Comparison of ENCODE assay signal across 29 mouse cellular contexts in the genomic region with DNA sequence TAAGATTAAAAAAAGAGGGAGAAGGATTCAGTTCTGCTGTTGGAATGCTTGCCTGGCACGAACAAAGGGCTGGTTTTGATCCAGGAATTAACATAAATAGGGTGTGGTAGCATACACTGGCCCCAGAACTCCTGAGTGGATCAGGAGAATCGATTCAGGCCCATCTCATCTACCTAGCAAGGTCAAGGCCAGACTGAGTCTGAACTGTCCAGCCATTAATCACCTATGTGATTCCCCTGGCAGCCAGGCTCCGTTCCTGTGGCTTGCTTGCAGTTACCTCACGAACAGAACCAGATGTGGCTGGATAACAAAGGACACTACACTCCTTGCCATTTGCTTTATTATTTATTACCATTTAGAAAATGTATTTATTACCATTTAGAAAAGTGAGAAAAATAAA. TPM values are rescaled to one million over a fixed set of nuclear protein-coding genes. Genes with fewer than 3 reads are reported as not detected.
DNase-seq lines count a peak whose midpoint lies in the region; ATAC-seq and TF ChIP-seq lines count a peak whose summit lies in the region.
"Had no signal": no experiment of that assay in that cellular context is flagged by ENCODE, and none has a peak within 500 bp of the region (broad histone marks: within the 10 kb centered on the region; RNA-seq: fewer than 3 reads in every experiment).

No protein-coding gene starts in this region.

- 77% methylated on average over 4 of the region's 4 CpGs for WGBS in hindbrain, embryonic 13.5 days
- 72% methylated on average over 4 of the region's 4 CpGs for WGBS in hindbrain, embryonic 16.5 days
- whole genome bisulfite sequencing in midbrain, postnatal 0 days, result 87% methylated on average over 4 of the region's 4 CpGs
- WGBS in midbrain, embryonic 11.5 days, result 88% methylated on average over 4 of the region's 4 CpGs

- no peak overlapping the region for H3K4me3 ChIP-seq in hindbrain, embryonic 13.5 days
- H3K4me3 ChIP-seq in hindbrain, embryonic 16.5 days (ENCODE audit: low read length), result no peak overlapping the region
- H3K4me3 ChIP-seq in midbrain, postnatal 0 days (ENCODE audit: low read depth, low read length), result no peak overlapping the region
- no peak overlapping the region for H3K4me3 ChIP-seq in midbrain, embryonic 11.5 days (ENCODE audit: low read depth, low read length)
- H3K4me3 ChIP-seq: embryonic facial prominence, embryonic 13.5 days; embryonic facial prominence, embryonic 15.5 days; erythroblast, embryonic 14.5 days; forebrain, embryonic 10.5 days; forebrain, embryonic 12.5 days had no signal

- no peak for ATAC-seq in hindbrain, embryonic 13.5 days (ENCODE audit: low FRiP score)
- no peak for ATAC-seq in hindbrain, embryonic 16.5 days
- ATAC-seq in midbrain, postnatal 0 days (ENCODE audit: low FRiP score), result no peak
- ATAC-seq in midbrain, embryonic 11.5 days (ENCODE audit: low FRiP score), result no peak
- ATAC-seq: CD4-positive, CD25-positive, alpha-beta regulatory T cell, adult 4 months; forebrain, embryonic 14.5 days; forebrain, embryonic 16.5 days; Patski had no signal

- H3K4me1 ChIP-seq in hindbrain, embryonic 13.5 days (replicated peaks), result peaks cover 12% of the 10 kb centered on the region
- H3K4me1 ChIP-seq in hindbrain, embryonic 16.5 days (ENCODE audit: control insufficient read depth, insufficient read depth, low read depth, low read length), result peaks cover 10% of the 10 kb centered on the region
- peaks cover 8% of the 10 kb centered on the region; the same call in 1 of the 2 replicates for H3K4me1 ChIP-seq in midbrain, postnatal 0 days (ENCODE audit: insufficient read depth, low read length)
- no peaks in the 10 kb centered on the region for H3K4me1 ChIP-seq in midbrain, embryonic 11.5 days (ENCODE audit: control insufficient read depth, insufficient read depth, low read length)

- peak overlapping the region; percentile 18; the same call in 1 of the 2 replicates for H3K27ac ChIP-seq in hindbrain, embryonic 13.5 days
- H3K27ac ChIP-seq in hindbrain, embryonic 16.5 days (ENCODE audit: low read depth, low read length), result no peak overlapping the region
- H3K27ac ChIP-seq in midbrain, postnatal 0 days (ENCODE audit: low read depth, low read length), result no peak overlapping the region
- H3K27ac ChIP-seq in midbrain, embryonic 11.5 days (ENCODE audit: low read depth, low read length), result no peak overlapping the region
- H3K27ac ChIP-seq: embryonic facial prominence, embryonic 13.5 days; embryonic facial prominence, embryonic 15.5 days; forebrain, embryonic 10.5 days; forebrain, embryonic 12.5 days had no signal

- H3K9ac ChIP-seq in hindbrain, embryonic 13.5 days, result no peak overlapping the region
- H3K9ac ChIP-seq in hindbrain, embryonic 16.5 days (ENCODE audit: low read depth, low read length), result no peak overlapping the region
- H3K9ac ChIP-seq in midbrain, postnatal 0 days (replicated peaks; ENCODE audit: low read length, poor library complexity, severe bottlenecking), result 0 out of 2 replicates have a peak overlapping the region, but pooled peaks have one; percentile 13
- H3K9ac ChIP-seq in midbrain, embryonic 11.5 days (ENCODE audit: low read length), result no peak overlapping the region
- H3K9ac ChIP-seq: embryonic facial prominence, embryonic 13.5 days; embryonic facial prominence, embryonic 15.5 days; forebrain, embryonic 12.5 days had no signal

- H3K9me3 ChIP-seq in hindbrain, embryonic 13.5 days, result no peaks in the 10 kb centered on the region
- no peaks in the 10 kb centered on the region for H3K9me3 ChIP-seq in hindbrain, embryonic 16.5 days (ENCODE audit: control insufficient read depth, low read length)
- H3K9me3 ChIP-seq in midbrain, postnatal 0 days (ENCODE audit: low read length), result no peaks in the 10 kb centered on the region
- H3K9me3 ChIP-seq in midbrain, embryonic 11.5 days (ENCODE audit: control insufficient read depth, low read length), result no peaks in the 10 kb centered on the region
- H3K9me3 ChIP-seq: embryonic facial prominence, embryonic 13.5 days; embryonic facial prominence, embryonic 15.5 days; forebrain, embryonic 10.5 days; forebrain, embryonic 12.5 days; G1E had no signal

- H3K36me3 ChIP-seq in hindbrain, embryonic 13.5 days, result peaks cover 36% of the 10 kb centered on the region
- H3K36me3 ChIP-seq in hindbrain, embryonic 16.5 days (ENCODE audit: control insufficient read depth, insufficient read depth, low read length), result peaks cover 25% of the 10 kb centered on the region
- peaks cover 3% of the 10 kb centered on the region for H3K36me3 ChIP-seq in midbrain, postnatal 0 days (ENCODE audit: insufficient read depth, low read length)
- peaks cover 3% of the 10 kb centered on the region; the same call in 1 of the 2 replicates for H3K36me3 ChIP-seq in midbrain, embryonic 11.5 days (ENCODE audit: control insufficient read depth, insufficient read depth, low read length)

- DNase-seq in adrenal gland, adult (ENCODE audit: inconsistent age in 2 of 2, low spot score in 1 of 2), result peak; percentile 40 to 59
- DNase-seq in adrenal gland, adult 18-20 months (ENCODE audit: low spot score in 2 of 2), result no peak
- DNase-seq in midbrain, postnatal 0 days (ENCODE audit: low spot score), result no peak
- DNase-seq in midbrain, embryonic 11.5 days (ENCODE audit: low spot score, missing footprints), result no peak
- peak; percentile 18 for DNase-seq in WW6 (ENCODE audit: low read depth, low spot score)
- no peak for DNase-seq in thymus, postnatal 0 days (ENCODE audit: low spot score)
- DNase-seq: adrenal gland, postnatal 10 days; adrenal gland, postnatal 25 days; B cell, adult 2 months; cerebellum, adult 11 months; cerebellum, adult 18-20 months; cerebellum, adult 8-10 months; cerebellum, adult 9-11 months; cerebellum, postnatal 14 days; cerebellum, postnatal 36 days; embryo, embryonic 11 days had no signal

- no peak for TF ChIP-seq CTCF in midbrain, postnatal 0 days (IDR thresholded peaks at IDR 0.05)

- no peaks in the 10 kb centered on the region for H3K27me3 ChIP-seq in hindbrain, embryonic 13.5 days
- no peaks in the 10 kb centered on the region for H3K27me3 ChIP-seq in hindbrain, embryonic 16.5 days (replicated peaks; ENCODE audit: control insufficient read depth, insufficient read depth, low read length)
- no peaks in the 10 kb centered on the region for H3K27me3 ChIP-seq in midbrain, postnatal 0 days (ENCODE audit: insufficient read depth, low read length)
- H3K27me3 ChIP-seq in midbrain, embryonic 11.5 days (ENCODE audit: control insufficient read depth, insufficient read depth, low read length), result no peaks in the 10 kb centered on the region
- H3K27me3 ChIP-seq: CH12.LX; embryonic facial prominence, embryonic 13.5 days; embryonic facial prominence, embryonic 15.5 days; forebrain, embryonic 12.5 days; Patski had no signal

- no peak overlapping the region for H3K4me2 ChIP-seq in hindbrain, embryonic 13.5 days
- no peak overlapping the region for H3K4me2 ChIP-seq in hindbrain, embryonic 16.5 days (ENCODE audit: low read length)
- H3K4me2 ChIP-seq in midbrain, postnatal 0 days (ENCODE audit: low read depth, low read length, poor library complexity, severe bottlenecking), result no peak overlapping the region
- H3K4me2 ChIP-seq in midbrain, embryonic 11.5 days, result no peak overlapping the region
- H3K4me2 ChIP-seq: embryonic facial prominence, embryonic 13.5 days; embryonic facial prominence, embryonic 15.5 days; forebrain, embryonic 12.5 days had no signal

RNA-seq across cellular contexts. Expression of a gene that starts 6.8 kb away (rescaled TPM):
- total RNA-seq in adrenal gland, adult 18-20 months (2021), result 10 to 100 TPM; 41.3 to 50.3 TPM
- polyA plus RNA-seq in hindbrain, embryonic 13.5 days (2015; fragmentation: Nextera tagmentation; extraction: Ambion mirVana), result 89.3 and 94.9 TPM in 2 replicates
- polyA plus RNA-seq in hindbrain, embryonic 16.5 days (2015; fragmentation: Nextera tagmentation; extraction: Ambion mirVana), result 176 and 179 TPM in 2 replicates
- 228 and 281 TPM in 2 replicates for total RNA-seq in midbrain, postnatal 0 days (2014; rRNA removed)
- 124 and 136 TPM in 2 replicates for polyA plus RNA-seq in midbrain, postnatal 0 days (2015; fragmentation: Nextera tagmentation; extraction: Ambion mirVana)
- polyA plus RNA-seq in midbrain, embryonic 11.5 days (2014; fragmentation: Nextera tagmentation; extraction: Ambion mirVana), result 34.1 and 39.1 TPM in 2 replicates
- polyA plus RNA-seq in thymus, postnatal 0 days (2015; fragmentation: Nextera tagmentation; extraction: Ambion mirVana), result 46.8 and 48.8 TPM in 2 replicates

RNA-seq across cellular contexts. Expression of a gene that starts 44.5 kb away (rescaled TPM):
- 10 to 100 TPM; 10.2 to 11.5 TPM for total RNA-seq in adrenal gland, adult 18-20 months (2021)
- polyA plus RNA-seq in hindbrain, embryonic 13.5 days (2015; fragmentation: Nextera tagmentation; extraction: Ambion mirVana), result 49.1 and 55.8 TPM in 2 replicates
- 87.0 and 87.2 TPM in 2 replicates for polyA plus RNA-seq in hindbrain, embryonic 16.5 days (2015; fragmentation: Nextera tagmentation; extraction: Ambion mirVana)
- total RNA-seq in midbrain, postnatal 0 days (2014; rRNA removed), result 101 and 103 TPM in 2 replicates
- 85.0 and 91.0 TPM in 2 replicates for polyA plus RNA-seq in midbrain, postnatal 0 days (2015; fragmentation: Nextera tagmentation; extraction: Ambion mirVana)
- 24.7 and 26.7 TPM in 2 replicates for polyA plus RNA-seq in midbrain, embryonic 11.5 days (2014; fragmentation: Nextera tagmentation; extraction: Ambion mirVana)
- polyA plus RNA-seq in thymus, postnatal 0 days (2015; fragmentation: Nextera tagmentation; extraction: Ambion mirVana), result 18.5 and 20.4 TPM in 2 replicates

Comparison
In these comparisons a context has a peak if more than half of its experiments do, and no peak if none do; other contexts are left out.
1. DNase-seq: peak in adrenal gland, adult (2 of 2) and WW6 (single experiment); none in adrenal gland, adult 18-20 months (0 of 2), midbrain, postnatal 0 days (single experiment), midbrain, embryonic 11.5 days (single experiment) and thymus, postnatal 0 days (single experiment).